Mouse (Mus musculus) heart, adult 2 months (tissue): ENCODE results near the gene Mxd3.

Experiments used
- CTCF ChIP-seq: fragments of 200-600 bp; IDR thresholded peaks from 2 replicates; pipeline ENCODE4 v1.8.1; 2022; ENCODE audit warnings: antibody characterized with exemption, mild to moderate bottlenecking, moderate library complexity
- POLR2A ChIP-seq: fragments of 200-500 bp; IDR thresholded peaks from 2 replicates; pipeline ENCODE4 v1.6.1; 2011; ENCODE audit warnings: mild to moderate bottlenecking, low read depth, low read length, control low read depth; ENCODE audit not compliant: insufficient read depth

DNA sequence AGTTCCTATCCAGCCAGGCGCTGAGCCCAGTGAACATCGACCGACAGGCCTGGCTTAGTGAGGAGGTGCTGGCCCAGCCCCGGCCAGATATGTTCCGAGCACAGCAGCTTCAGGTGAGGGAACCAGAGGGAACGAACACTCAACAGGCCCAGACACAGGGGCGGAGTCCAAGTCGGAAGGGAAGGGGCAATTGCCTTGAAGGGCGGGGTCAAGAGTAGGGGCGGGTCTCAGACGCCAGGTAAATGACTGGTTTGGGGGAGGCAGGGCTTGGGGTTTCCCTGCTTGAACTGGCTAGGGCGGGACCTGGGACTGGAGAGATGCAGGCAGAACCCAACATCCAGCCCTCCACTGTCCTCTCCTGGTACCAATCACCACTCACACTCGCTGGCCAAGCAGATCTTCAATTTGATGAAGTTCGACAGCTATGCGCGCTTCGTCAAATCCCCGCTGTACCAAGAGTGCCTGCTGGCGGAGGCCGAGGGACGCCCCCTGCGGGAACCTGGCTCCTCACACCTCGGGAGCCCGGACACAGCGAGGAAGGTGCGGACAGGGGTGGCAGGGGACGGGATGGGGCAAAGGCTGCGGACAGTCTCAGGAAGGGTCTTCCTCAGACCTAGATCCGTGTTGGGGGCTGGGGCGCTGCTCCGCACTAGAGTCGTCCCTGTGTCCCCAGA is 49.4 kb upstream of the Mxd3 start:
- no peak for TF ChIP-seq CTCF
- no peak for TF ChIP-seq POLR2A
